Mouse (Mus musculus) liver (tissue): ENCODE measurements around the gene Cdk4.
A peak's percentile ranks its signal among the peaks of the same experiment; 100 is the strongest.
"Not testable (repeated sequence)": the region's sequence is repeated elsewhere in the genome, so short reads cannot be mapped to it uniquely, and the experiment has no call there.

Experiments
- DNase-seq: peaks from one replicate; pipeline ENCODE4 v3.0.0-alpha.2; 2020; ENCODE audit warnings: mixed read lengths

Cdk4 gene

DNA sequence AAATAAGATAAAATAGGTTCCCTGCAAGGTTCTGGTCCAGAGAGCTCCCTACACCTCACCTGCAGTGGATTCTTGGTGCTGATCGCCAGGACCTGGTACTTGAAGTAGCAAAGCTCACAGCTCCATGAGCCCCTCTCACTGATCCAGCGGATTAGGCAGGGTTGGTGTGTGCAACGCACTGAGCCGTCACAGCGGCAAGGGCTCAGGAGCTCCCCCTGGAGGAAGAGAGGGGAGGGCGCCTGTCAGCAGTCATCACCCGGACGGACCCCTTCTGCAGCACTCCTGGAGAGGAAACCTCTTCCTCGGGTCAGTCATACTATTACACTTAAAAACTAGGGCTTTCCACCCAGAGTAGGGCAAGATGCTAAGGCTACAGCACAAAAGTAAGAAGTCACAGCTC lies 5.2 kb upstream of the Cdk4 start:
- peak; percentile 74 for DNase-seq

DNA sequence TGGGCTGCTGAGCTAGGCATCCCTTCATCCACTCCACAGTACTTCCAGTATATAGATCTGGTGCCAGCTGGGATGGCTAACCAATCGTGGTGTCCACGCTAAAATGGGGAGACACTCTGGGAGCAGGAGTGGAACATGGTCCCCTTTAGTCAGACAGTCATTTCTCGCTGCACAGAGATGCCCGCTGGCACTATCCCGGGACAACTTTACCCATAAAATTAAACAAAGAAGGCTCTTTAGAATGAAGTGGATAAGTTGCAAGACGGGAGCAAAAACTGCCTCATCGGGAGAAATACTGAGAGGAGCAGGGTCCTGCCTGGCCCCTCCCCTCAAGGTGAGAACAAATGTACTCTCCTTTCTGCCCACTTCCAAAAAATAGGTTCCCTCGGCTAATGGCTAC lies 4.6 kb upstream of the Cdk4 start:
- DNase-seq = no peak

- no peak for DNase-seq
These were observed 4.0 kb upstream of the Cdk4 start for GRCm38 (mm10) chr10:127059174-127059967.

DNA sequence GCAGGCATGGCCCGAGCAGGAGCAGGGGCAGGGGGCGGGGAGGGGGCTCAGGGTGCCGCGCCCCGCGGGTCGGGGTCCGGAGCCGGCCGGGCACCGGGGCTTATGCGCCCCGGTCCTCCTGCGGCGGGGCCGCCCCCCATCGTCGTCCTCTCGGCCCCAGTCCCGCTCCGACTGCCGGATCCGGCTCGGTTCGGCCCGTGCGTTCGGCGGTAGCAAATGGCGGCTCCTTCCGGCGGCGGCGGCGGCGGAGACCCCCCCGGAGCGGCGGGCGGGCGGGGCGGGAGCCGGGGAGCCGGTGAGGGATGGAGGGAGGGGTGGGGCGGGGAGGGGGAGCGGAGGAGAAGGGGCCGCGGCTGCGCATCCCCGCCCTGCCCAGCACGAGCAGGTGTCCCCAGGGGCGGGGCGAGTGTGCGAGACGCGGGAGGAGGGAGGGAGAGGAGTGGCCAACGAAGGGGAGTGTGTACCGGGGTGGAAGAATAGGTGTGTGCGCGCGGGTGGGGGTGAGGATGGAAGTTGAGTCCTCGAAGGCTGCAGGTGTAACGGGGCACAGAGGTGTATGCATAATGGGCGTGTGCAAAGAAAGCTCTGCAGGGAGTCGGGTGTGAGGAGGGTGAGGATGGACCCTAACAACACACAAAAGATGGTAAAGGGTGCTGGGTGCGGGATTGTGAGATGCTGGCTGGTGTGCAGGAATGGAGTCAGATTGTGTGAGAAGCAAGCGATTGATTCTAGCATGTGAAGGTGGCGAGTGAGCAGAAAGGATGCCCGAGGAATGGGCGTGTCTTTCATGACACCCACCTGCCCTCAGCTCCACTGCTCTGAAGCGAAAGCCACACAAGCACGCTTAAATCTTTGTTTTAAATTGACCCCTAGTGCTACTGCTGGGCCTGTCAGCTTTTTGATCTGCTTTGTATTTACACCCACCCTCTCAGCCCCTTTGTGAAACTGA lies 3.1 kb upstream of the Cdk4 start, which contains the start of gene March9:
Gene March9 (minus strand): TSS at position 217 of the 949 bp plus-strand sequence.
- peak; percentile 72 for DNase-seq

- no peak for DNase-seq
These were observed 2.2 kb upstream of the Cdk4 start for GRCm38 (mm10) chr10:127061085-127061484.

DNA sequence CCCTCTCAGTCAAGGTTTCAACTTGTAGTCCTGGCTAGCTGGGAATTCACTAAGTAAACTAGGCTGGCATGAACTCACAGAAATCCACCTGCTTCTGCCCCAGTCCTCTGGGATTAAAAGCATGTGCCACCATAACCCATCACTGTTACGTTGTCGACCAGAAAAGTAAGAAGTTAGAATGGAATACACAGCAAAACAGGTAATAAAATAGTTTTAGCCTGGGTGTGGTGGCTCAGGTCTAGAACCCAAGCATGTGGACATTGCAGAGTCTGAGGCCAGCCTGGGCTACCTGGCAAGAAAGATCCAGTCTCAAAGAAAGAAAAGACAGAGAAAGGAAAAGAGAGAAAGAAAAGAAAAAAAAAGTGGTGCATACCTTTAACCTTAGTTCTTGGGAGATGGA lies 1.8 kb upstream of the Cdk4 start:
- DNase-seq = no peak

- not testable (repeated sequence) for DNase-seq
These were observed 1.2 kb upstream of the Cdk4 start for GRCm38 (mm10) chr10:127062101-127062500.

DNA sequence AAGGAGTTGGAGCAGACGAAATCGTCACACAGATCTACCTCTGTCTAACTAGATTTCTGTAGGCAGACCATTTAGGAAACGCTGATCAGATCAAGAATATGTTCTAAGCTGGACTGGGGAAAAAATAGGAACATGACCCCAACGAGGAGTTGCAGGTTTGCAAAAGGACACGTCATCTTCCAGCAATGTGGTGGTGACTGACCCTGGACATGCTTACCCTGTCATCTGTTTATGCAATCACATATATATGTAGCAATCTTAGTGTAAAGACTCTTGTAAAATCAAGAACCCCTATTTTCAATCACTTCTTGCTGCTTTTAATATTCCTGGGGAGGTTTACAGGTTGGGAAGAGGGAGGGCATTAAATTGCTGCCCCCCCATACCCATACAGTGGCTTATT lies 831 bp upstream of the Cdk4 start:
- DNase-seq = no peak

- DNase-seq = no peak
These were observed 858 bp downstream of the Cdk4 start for GRCm38 (mm10) chr10:127063913-127064870.

GRCm38 (mm10) chr10:127065981-127066380 lies 2.6 kb downstream of the Cdk4 start:
- DNase-seq = no peak

- no peak for DNase-seq
These were observed 3.2 kb downstream of the Cdk4 start for GRCm38 (mm10) chr10:127066519-127067018.

DNA sequence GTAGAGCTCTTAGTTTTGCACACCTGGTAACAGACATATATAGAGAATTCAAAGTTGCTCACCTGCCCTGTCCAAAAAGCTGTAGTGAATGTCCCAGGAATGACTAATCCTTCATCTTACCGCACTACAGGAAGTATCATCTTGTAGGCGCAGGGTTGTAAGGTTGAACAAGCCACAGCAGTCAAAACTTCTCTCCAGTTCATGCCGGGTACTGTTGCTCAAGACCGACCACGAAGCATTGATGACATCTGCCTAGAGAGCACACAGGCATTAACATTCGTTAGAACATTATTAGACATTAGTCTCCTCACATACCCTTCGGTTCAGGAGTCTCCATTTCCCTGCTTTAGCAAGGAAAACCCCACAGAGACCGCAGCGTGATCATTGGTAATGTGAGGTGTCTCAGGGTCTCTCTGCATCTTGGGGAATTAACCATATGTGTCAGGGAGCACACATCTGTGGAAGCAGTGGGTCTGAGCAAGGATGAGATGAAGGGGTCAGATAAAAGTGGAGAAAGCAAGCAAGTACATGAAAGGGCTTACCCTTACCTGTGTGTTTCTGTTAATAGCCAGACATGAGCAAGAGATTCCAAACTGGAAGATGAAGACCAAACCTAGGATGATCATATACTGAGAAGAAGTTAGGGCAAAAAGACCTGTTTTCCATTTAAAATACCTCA lies 5.2 kb downstream of the Cdk4 start:
- DNase-seq = no peak

DNA sequence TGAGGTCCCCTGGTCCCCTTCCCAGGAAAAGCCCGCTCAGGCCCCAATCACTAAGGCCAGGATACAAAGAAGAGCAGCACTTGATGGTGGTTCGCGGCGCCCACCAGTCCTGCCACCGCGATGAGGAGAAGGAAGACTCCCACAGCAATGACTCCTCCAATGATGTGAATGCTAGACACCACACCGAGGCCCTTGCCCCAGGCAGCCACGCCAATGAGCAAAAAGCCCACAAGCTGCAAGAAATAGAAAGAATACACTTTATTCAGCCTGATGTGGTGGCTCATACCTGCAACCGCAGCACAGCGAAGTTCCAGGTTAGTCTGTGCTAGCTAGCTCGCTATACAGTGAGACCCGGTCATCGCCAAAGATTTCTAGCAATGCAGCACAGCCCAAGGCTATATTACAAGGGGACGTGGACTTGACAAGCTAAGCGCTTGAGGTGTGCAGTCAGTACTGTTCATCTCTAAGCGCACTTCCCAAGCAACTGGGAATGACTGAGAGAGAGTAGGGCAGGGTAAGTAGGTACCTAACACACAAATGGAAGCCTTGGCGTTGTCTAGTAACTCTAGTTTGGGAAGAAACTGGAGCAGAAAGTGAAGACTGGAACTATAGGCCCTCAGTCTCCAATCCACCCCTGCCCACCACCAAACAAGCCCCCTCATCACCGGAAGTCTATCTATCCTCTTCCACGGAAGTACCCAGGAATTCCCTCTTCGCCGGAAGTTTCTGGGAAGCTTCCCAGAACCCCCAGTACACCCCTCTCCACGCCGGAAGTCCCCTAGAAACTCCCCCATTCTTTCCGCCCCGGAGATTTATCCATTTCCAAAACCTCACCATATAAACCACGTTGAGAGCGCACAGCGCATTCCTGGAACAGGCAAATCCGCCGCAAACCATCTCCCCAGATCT lies 6.2 kb downstream of the Cdk4 start:
- DNase-seq = no peak

GRCm38 (mm10) chr10:127070190-127071121 lies 7.1 kb downstream of the Cdk4 start, which contains the start of gene Tspan31:
Gene Tspan31, minus strand, starts transcription at chr10:127070264.
- peak; percentile 90 for DNase-seq

DNA sequence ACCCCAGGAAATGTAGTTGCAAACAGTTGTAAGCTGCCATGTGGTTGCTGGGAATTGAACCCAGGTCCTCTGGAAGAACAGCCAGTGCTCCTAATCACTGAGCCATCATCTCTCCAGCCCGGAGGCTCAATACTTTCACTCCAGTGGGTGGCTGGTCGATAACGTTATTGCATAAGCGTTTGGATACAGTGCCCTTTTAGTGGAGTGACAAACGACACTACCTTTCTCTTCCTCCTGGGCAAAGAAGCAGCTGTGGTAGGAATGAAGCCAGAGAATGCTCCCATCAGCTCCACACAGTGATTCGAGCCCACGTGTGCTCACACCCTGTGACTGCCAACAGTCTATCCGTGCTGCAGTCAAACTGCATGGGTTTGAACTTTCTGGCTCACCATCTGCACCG lies 7.9 kb downstream of the Cdk4 start:
- DNase-seq = no peak

DNA sequence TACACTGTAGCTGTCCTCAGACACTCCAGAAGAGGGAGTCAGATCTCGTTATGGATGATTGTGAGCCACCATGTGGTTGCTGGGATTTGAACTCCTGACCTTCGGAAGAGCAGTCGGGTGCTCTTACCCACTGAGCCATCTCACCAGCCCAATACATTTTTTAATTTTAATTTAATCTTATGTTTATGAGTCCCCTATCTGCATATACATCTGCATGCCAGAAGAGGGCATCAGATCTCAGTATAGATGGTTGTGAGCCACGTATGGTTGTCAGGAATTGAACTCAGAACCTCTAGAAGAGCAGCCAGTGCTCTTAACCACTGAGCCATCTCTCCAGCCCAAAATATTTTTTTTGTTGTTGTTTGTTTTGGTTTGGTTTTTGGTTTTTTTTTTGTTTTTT lies 8.9 kb downstream of the Cdk4 start:
- not testable (repeated sequence) for DNase-seq

- not testable (repeated sequence) for DNase-seq
These were observed 9.6 kb downstream of the Cdk4 start for GRCm38 (mm10) chr10:127072969-127073368.

- DNase-seq = no peak
These were observed 10.6 kb downstream of the Cdk4 start for GRCm38 (mm10) chr10:127073981-127074380.

- peak; percentile 49 for DNase-seq
These were observed 11.7 kb downstream of the Cdk4 start, which contains the start of gene Agap2 for GRCm38 (mm10) chr10:127075080-127075479. Gene Agap2, plus strand, starts transcription at chr10:127075284.
